Mouse (Mus musculus) splenic B cell, adult 2 months (primary cell): ENCODE results near the gene Cnn3.
A peak's percentile ranks its signal among the peaks of the same experiment; 100 is the strongest.

ENCODE experiments used
- DNase-seq: peaks from one replicate; pipeline ENCODE4 v3.0.0-alpha.2; 2011; ENCODE audit warnings: low read depth, low spot score
- H3K27me3 ChIP-seq: 2 replicates; pipeline ENCODE4 v1.6.1; 2012; ENCODE audit warnings: mild to moderate bottlenecking, low read length, moderate library complexity, mixed read lengths; ENCODE audit not compliant: control insufficient read depth, poor library complexity, insufficient read depth, severe bottlenecking
- H3K36me3 ChIP-seq: 2 replicates; pipeline ENCODE4 v1.6.1; 2012; ENCODE audit warnings: mild to moderate bottlenecking, low read length, moderate library complexity, mixed read lengths; ENCODE audit not compliant: control insufficient read depth, poor library complexity, insufficient read depth, severe bottlenecking

Gene Cnn3

GRCm38 (mm10) chr3:121425861-121426620 is at the start of gene Cnn3:
Gene Cnn3, plus strand, starts transcription at chr3:121426497.
- peak; percentile 90 for DNase-seq
- Histone ChIP-seq H3K27me3 (no peaks in the 10 kb centered on the region), H3K36me3 (no peaks in the 10 kb centered on the region)

GRCm38 (mm10) chr3:121378708-121379612 is 47.3 kb upstream of the Cnn3 start:
- Histone ChIP-seq H3K36me3 (no peaks in the 10 kb centered on the region), H3K27me3 (no peaks in the 10 kb centered on the region)
- DNase-seq, result no peak

- no peak for DNase-seq
- H3K36me3 ChIP-seq, result no peaks in the 10 kb centered on the region
- no peaks in the 10 kb centered on the region for H3K27me3 ChIP-seq
Measured at GRCm38 (mm10) chr3:121379699-121380098, 46.6 kb upstream of the Cnn3 start.

DNA sequence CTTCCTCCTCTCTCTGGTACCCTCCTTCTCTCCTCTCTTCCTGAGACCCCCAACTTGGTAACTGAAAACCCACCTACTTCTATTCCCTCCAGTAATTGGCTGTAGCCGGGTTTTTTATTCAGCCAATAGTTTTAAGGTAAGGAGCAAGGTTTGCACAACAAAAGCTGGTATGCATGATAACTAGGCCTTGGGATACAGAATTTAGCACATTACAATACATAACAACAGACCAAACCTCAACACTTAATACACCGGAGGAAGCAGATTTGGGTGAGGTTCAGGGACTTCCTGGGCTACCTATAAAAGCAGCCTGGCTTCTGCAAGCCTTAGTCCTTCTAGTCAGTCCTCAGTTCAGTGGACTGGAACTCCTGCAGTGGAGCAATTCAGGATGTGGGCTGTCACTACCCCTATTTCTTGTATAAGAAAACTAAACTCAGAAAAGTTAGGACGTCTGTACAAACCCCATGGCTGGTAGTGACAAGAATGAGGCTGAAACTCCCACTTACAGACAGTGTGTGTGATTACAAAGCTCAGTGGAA is 38.8 kb upstream of the Cnn3 start:
- DNase-seq, result peak; percentile 74
- no peaks in the 10 kb centered on the region for H3K27me3 ChIP-seq
- H3K36me3 ChIP-seq, result no peaks in the 10 kb centered on the region

DNA sequence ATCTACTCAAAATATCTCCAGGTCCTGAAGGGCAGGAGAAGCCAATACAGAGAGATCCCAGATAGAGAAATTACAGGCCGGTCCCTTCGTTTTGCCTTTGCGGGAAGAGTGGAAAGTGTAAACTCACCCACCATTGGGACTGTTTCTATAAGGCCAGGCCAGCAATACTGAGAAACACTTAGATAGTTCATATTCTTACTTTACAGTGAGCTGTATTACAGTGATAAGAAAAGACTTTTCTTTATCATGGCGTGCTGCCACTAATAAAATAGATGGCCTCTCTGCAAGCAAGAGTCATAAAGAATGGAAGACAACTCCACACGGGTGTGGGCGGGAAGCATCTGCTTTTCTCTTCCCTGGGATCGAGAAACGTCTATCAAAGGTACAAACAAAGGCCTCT is 36.9 kb upstream of the Cnn3 start:
- DNase-seq, result no peak
- Histone ChIP-seq H3K27me3 (no peaks in the 10 kb centered on the region), H3K36me3 (no peaks in the 10 kb centered on the region)

GRCm38 (mm10) chr3:121389860-121390530 is 36.3 kb upstream of the Cnn3 start:
- DNase-seq, result no peak
- no peaks in the 10 kb centered on the region for H3K27me3 ChIP-seq
- H3K36me3 ChIP-seq, result no peaks in the 10 kb centered on the region

GRCm38 (mm10) chr3:121390724-121391123 is 35.6 kb upstream of the Cnn3 start:
- Histone ChIP-seq H3K36me3 (no peaks in the 10 kb centered on the region), H3K27me3 (no peaks in the 10 kb centered on the region)
- DNase-seq, result no peak

DNA sequence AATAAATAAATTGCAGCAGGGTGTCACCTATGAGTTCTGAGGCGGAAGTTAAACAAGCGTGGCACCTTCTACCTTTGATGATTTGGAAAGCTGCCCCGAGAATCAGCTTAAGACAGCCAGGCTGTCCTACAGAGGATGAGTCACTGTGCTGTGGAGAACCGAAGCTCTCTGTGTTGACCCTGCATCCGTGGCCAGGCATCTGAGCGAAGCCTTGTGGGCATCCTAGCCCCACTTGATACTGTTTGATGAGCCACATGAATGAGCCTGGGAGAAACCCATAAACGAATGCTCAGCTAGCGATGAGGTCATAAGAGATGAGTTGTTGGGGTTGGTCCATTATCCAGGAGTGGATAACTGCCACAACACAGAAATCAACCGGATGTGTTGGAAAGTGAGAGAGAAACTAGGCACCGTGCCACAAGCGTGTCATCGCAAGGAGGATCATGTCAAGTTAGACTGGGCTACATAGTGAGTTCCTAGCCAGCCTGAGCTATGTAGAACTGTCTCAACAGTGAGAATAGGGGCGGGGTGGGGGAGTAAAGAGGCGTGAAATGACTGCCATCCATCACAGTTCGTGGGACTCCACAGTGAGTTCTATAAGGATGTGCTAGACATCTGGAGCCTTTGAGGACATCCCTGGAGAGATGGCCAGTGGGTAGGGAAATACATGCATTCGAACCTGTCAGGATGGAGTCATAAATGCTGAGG is 30.6 kb upstream of the Cnn3 start:
- no peaks in the 10 kb centered on the region for H3K27me3 ChIP-seq
- no peaks in the 10 kb centered on the region for H3K36me3 ChIP-seq
- DNase-seq, result no peak

DNA sequence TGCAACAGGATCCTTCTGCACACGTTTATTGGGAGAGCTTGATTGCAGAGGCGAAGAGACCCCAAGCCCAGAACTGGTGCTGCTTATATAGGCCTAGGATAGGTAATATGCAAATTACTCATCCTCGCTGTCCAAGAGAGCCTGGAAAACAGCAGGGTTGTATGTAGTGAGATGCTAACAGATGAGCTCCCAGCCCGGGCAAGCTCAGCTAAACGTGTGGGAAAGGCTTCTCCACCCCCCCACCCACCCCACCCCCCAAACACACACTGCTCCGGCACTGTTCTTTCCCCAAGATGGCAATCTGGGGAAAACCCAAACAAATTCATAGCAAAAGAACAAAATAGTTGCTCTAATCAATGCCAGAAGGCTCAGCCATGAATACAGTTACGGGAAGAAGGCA is 29.7 kb upstream of the Cnn3 start:
- Histone ChIP-seq H3K27me3 (no peaks in the 10 kb centered on the region), H3K36me3 (no peaks in the 10 kb centered on the region)
- DNase-seq, result no peak

- H3K27me3 ChIP-seq, result no peaks in the 10 kb centered on the region
- no peak for DNase-seq
- no peaks in the 10 kb centered on the region for H3K36me3 ChIP-seq
Measured at GRCm38 (mm10) chr3:121397007-121397406, 29.3 kb upstream of the Cnn3 start.

GRCm38 (mm10) chr3:121401384-121401783 is 24.9 kb upstream of the Cnn3 start:
- Histone ChIP-seq H3K27me3 (no peaks in the 10 kb centered on the region), H3K36me3 (no peaks in the 10 kb centered on the region)
- no peak for DNase-seq

- H3K27me3 ChIP-seq, result no peaks in the 10 kb centered on the region
- H3K36me3 ChIP-seq, result no peaks in the 10 kb centered on the region
- DNase-seq, result no peak
Measured at GRCm38 (mm10) chr3:121402096-121402495, 24.2 kb upstream of the Cnn3 start.

- DNase-seq, result no peak
- Histone ChIP-seq H3K36me3 (no peaks in the 10 kb centered on the region), H3K27me3 (no peaks in the 10 kb centered on the region)
Measured at GRCm38 (mm10) chr3:121403449-121403848, 22.8 kb upstream of the Cnn3 start.

- no peak for DNase-seq
- H3K36me3 ChIP-seq, result no peaks in the 10 kb centered on the region
- no peaks in the 10 kb centered on the region for H3K27me3 ChIP-seq
Measured at GRCm38 (mm10) chr3:121405101-121405500, 21.2 kb upstream of the Cnn3 start.
